Mouse (Mus musculus): ENCODE results near the gene C2cd4c. TPM values are rescaled to one million over a fixed set of nuclear protein-coding genes. Genes with fewer than 3 reads are reported as not detected.
A peak's percentile ranks its signal among the peaks of the same experiment; 100 is the strongest.

Gene C2cd4c
- polyA plus RNA-seq, 1 experiment from 2014 or later, result not detected

GRCm38 (mm10) chr10:79597936-79598230 lies 15.9 kb downstream of the C2cd4c start:
- H3K27ac ChIP-seq (ENCODE audit: low read depth, low read length), result no peak overlapping the region
- WGBS, result 62% methylated on average over 4 of the region's 4 CpGs
- H3K9me3 ChIP-seq (ENCODE audit: control insufficient read depth, low read length), result no peaks in the 10 kb centered on the region
- no peak for ATAC-seq (ENCODE audit: low FRiP score, low TSS enrichment)
- H3K36me3 ChIP-seq (ENCODE audit: control insufficient read depth, insufficient read depth, low read length), result no peaks in the 10 kb centered on the region
- 0 out of 2 replicates have a peak, but pooled peaks cover 3% of the 10 kb centered on the region for H3K27me3 ChIP-seq (ENCODE audit: control insufficient read depth, insufficient read depth, low read length)
- no peaks in the 10 kb centered on the region for H3K4me1 ChIP-seq (ENCODE audit: control insufficient read depth, insufficient read depth, low read length)
- H3K4me2 ChIP-seq (replicated peaks; ENCODE audit: low read depth, low read length), result no peak overlapping the region
- no peak overlapping the region for H3K4me3 ChIP-seq (ENCODE audit: low read length)
- H3K9ac ChIP-seq (ENCODE audit: low read depth, low read length), result no peak overlapping the region

- WGBS, result 41% methylated on average over 13 of the region's 13 CpGs
- no peak for ATAC-seq (ENCODE audit: low FRiP score, low TSS enrichment)
- Histone ChIP-seq H3K9me3 (ENCODE audit: control insufficient read depth, low read length) (no peaks in the 10 kb centered on the region), H3K36me3 (ENCODE audit: control insufficient read depth, insufficient read depth, low read length) (no peaks in the 10 kb centered on the region), H3K27ac (ENCODE audit: low read depth, low read length) (no peak overlapping the region), H3K4me1 (ENCODE audit: control insufficient read depth, insufficient read depth, low read length) (no peaks in the 10 kb centered on the region), H3K9ac (ENCODE audit: low read depth, low read length) (no peak overlapping the region), H3K27me3 (ENCODE audit: control insufficient read depth, insufficient read depth, low read length) (0 out of 2 replicates have a peak, but pooled peaks cover 3% of the 10 kb centered on the region), H3K4me3 (ENCODE audit: low read length) (no peak overlapping the region), H3K4me2 (replicated peaks; ENCODE audit: low read depth, low read length) (no peak overlapping the region)
Measured at GRCm38 (mm10) chr10:79597051-79597935, 16.5 kb downstream of the C2cd4c start.

- Histone ChIP-seq H3K9me3 (ENCODE audit: control insufficient read depth, low read length) (no peaks in the 10 kb centered on the region), H3K4me2 (replicated peaks; ENCODE audit: low read depth, low read length) (no peak overlapping the region), H3K36me3 (ENCODE audit: control insufficient read depth, insufficient read depth, low read length) (no peaks in the 10 kb centered on the region), H3K4me1 (ENCODE audit: control insufficient read depth, insufficient read depth, low read length) (no peaks in the 10 kb centered on the region), H3K4me3 (ENCODE audit: low read length) (no peak overlapping the region), H3K27ac (ENCODE audit: low read depth, low read length) (no peak overlapping the region), H3K9ac (ENCODE audit: low read depth, low read length) (no peak overlapping the region), H3K27me3 (ENCODE audit: control insufficient read depth, insufficient read depth, low read length) (0 out of 2 replicates have a peak, but pooled peaks cover 3% of the 10 kb centered on the region)
- WGBS, result 64% methylated on average over 8 of the region's 8 CpGs
- peak; percentile 36; the same call in 1 of the 2 replicates for ATAC-seq (ENCODE audit: low FRiP score, low TSS enrichment)
Measured at GRCm38 (mm10) chr10:79595590-79595929, 18.3 kb downstream of the C2cd4c start.

GRCm38 (mm10) chr10:79594872-79595589 lies 18.8 kb downstream of the C2cd4c start:
- WGBS, result 12% methylated on average over 17 of the region's 17 CpGs
- Histone ChIP-seq H3K27me3 (ENCODE audit: control insufficient read depth, insufficient read depth, low read length) (0 out of 2 replicates have a peak, but pooled peaks cover 3% of the 10 kb centered on the region), H3K9me3 (ENCODE audit: control insufficient read depth, low read length) (no peaks in the 10 kb centered on the region), H3K4me2 (replicated peaks; ENCODE audit: low read depth, low read length) (no peak overlapping the region), H3K36me3 (ENCODE audit: control insufficient read depth, insufficient read depth, low read length) (no peaks in the 10 kb centered on the region), H3K4me1 (ENCODE audit: control insufficient read depth, insufficient read depth, low read length) (no peaks in the 10 kb centered on the region), H3K4me3 (ENCODE audit: low read length) (no peak overlapping the region), H3K27ac (ENCODE audit: low read depth, low read length) (no peak overlapping the region), H3K9ac (ENCODE audit: low read depth, low read length) (no peak overlapping the region)
- ATAC-seq (ENCODE audit: low FRiP score, low TSS enrichment), result peak; percentile 93

- Histone ChIP-seq H3K4me2 (replicated peaks; ENCODE audit: low read depth, low read length) (no peak overlapping the region), H3K9me3 (ENCODE audit: control insufficient read depth, low read length) (no peaks in the 10 kb centered on the region), H3K4me1 (ENCODE audit: control insufficient read depth, insufficient read depth, low read length) (no peaks in the 10 kb centered on the region), H3K27me3 (ENCODE audit: control insufficient read depth, insufficient read depth, low read length) (0 out of 2 replicates have a peak, but pooled peaks cover 3% of the 10 kb centered on the region), H3K9ac (ENCODE audit: low read depth, low read length) (no peak overlapping the region), H3K4me3 (ENCODE audit: low read length) (no peak overlapping the region), H3K36me3 (ENCODE audit: control insufficient read depth, insufficient read depth, low read length) (no peaks in the 10 kb centered on the region), H3K27ac (ENCODE audit: low read depth, low read length) (no peak overlapping the region)
- ATAC-seq (ENCODE audit: low FRiP score, low TSS enrichment), result no peak
- WGBS, result 51% methylated on average over 6 of the region's 6 CpGs
Measured at GRCm38 (mm10) chr10:79594111-79594510, 19.7 kb downstream of the C2cd4c start.

GRCm38 (mm10) chr10:79590702-79591101 lies 23.1 kb downstream of the C2cd4c start:
- Histone ChIP-seq H3K9ac (ENCODE audit: low read depth, low read length) (no peak overlapping the region), H3K36me3 (ENCODE audit: control insufficient read depth, insufficient read depth, low read length) (no peaks in the 10 kb centered on the region), H3K4me1 (ENCODE audit: control insufficient read depth, insufficient read depth, low read length) (no peaks in the 10 kb centered on the region), H3K4me2 (replicated peaks; ENCODE audit: low read depth, low read length) (no peak overlapping the region), H3K27me3 (ENCODE audit: control insufficient read depth, insufficient read depth, low read length) (0 out of 2 replicates have a peak, but pooled peaks cover 3% of the 10 kb centered on the region), H3K4me3 (ENCODE audit: low read length) (no peak overlapping the region), H3K9me3 (ENCODE audit: control insufficient read depth, low read length) (no peaks in the 10 kb centered on the region), H3K27ac (ENCODE audit: low read depth, low read length) (no peak overlapping the region)
- WGBS, result 96% methylated on average over 1 of the region's 1 CpGs
- no peak for ATAC-seq (ENCODE audit: low FRiP score, low TSS enrichment)

GRCm38 (mm10) chr10:79587752-79588126 lies 26.1 kb downstream of the C2cd4c start:
- Histone ChIP-seq H3K27me3 (ENCODE audit: control insufficient read depth, insufficient read depth, low read length) (no peaks in the 10 kb centered on the region), H3K4me1 (ENCODE audit: control insufficient read depth, insufficient read depth, low read length) (no peaks in the 10 kb centered on the region), H3K36me3 (ENCODE audit: control insufficient read depth, insufficient read depth, low read length) (no peaks in the 10 kb centered on the region), H3K9ac (ENCODE audit: low read depth, low read length) (no peak overlapping the region), H3K9me3 (ENCODE audit: control insufficient read depth, low read length) (no peaks in the 10 kb centered on the region), H3K4me2 (replicated peaks; ENCODE audit: low read depth, low read length) (no peak overlapping the region), H3K4me3 (ENCODE audit: low read length) (no peak overlapping the region), H3K27ac (ENCODE audit: low read depth, low read length) (no peak overlapping the region)
- 68% methylated on average over 4 of the region's 4 CpGs for WGBS
- ATAC-seq (ENCODE audit: low FRiP score, low TSS enrichment), result no peak

GRCm38 (mm10) chr10:79587061-79587751 lies 26.6 kb downstream of the C2cd4c start, which contains the start of gene Theg:
TSS of gene Theg (minus strand) at chr10:79587331.
- WGBS, result 83% methylated on average over 5 of the region's 5 CpGs

More at GRCm38 (mm10) chr10:79587061-79587751, 26.6 kb downstream of the C2cd4c start, which contains the start of gene Theg:
- Histone ChIP-seq H3K9ac (ENCODE audit: low read depth, low read length) (no peak within 1 kb of the TSS), H3K4me3 (ENCODE audit: low read length) (no peak within 1 kb of the TSS), H3K4me2 (replicated peaks; ENCODE audit: low read depth, low read length) (no peak within 1 kb of the TSS), H3K27ac (ENCODE audit: low read depth, low read length) (no peak within 1 kb of the TSS), H3K9me3 (ENCODE audit: control insufficient read depth, low read length) (no peaks in the 10 kb centered on the region), H3K36me3 (ENCODE audit: control insufficient read depth, insufficient read depth, low read length) (no peaks in the 10 kb centered on the region), H3K27me3 (ENCODE audit: control insufficient read depth, insufficient read depth, low read length) (no peaks in the 10 kb centered on the region), H3K4me1 (ENCODE audit: control insufficient read depth, insufficient read depth, low read length) (no peaks in the 10 kb centered on the region)
- ATAC-seq (ENCODE audit: low FRiP score, low TSS enrichment), result no peak

All from kidney, embryonic 14.5 days (tissue).